ENCODE assay signal across 12 mouse cellular contexts in the genomic region with DNA sequence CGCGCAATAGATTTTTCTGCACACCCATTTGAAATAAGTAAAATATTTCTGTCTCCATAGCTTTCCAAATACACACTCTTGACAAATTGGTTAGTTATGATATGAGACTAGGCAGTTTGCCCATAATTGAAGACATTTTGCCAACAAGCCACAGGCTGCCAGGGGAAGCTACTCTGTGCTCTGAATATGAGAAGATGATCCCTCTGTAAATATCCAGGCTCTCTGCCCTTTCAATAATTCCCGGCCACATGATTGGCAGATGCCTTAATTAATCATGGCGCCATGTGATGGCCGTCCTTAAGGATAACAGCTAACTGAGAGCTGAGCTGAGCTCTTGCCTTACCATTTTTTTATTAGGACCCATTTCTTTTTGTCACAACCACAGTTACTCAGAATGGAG.
DNase-seq lines count a peak whose midpoint lies in the region; ATAC-seq and TF ChIP-seq lines count a peak whose summit lies in the region.
"Had no signal": no experiment of that assay in that cellular context is flagged by ENCODE, and none has a peak within 500 bp of the region (broad histone marks: within the 10 kb centered on the region; RNA-seq: fewer than 3 reads in every experiment).

No protein-coding gene starts in this region.

- no peaks in the 10 kb centered on the region for H3K27me3 ChIP-seq in forebrain, postnatal 0 days (ENCODE audit: insufficient read depth, low read length)
- H3K27me3 ChIP-seq in forebrain, embryonic 13.5 days: no peaks in the 10 kb centered on the region
- no peaks in the 10 kb centered on the region for H3K27me3 ChIP-seq in midbrain, embryonic 14.5 days (ENCODE audit: control insufficient read depth, insufficient read depth, low read length)
- H3K27me3 ChIP-seq in midbrain, embryonic 10.5 days (ENCODE audit: low read depth, poor library complexity, severe bottlenecking): no peaks in the 10 kb centered on the region
- no peaks in the 10 kb centered on the region for H3K27me3 ChIP-seq in neural tube, embryonic 15.5 days (replicated peaks)
- H3K27me3 ChIP-seq: heart, embryonic 15.5 days had no signal

- H3K4me3 ChIP-seq in forebrain, postnatal 0 days (ENCODE audit: low read depth, low read length): no peak overlapping the region
- no peak overlapping the region for H3K4me3 ChIP-seq in forebrain, embryonic 13.5 days
- H3K4me3 ChIP-seq in midbrain, embryonic 14.5 days (replicated peaks; ENCODE audit: low read depth, low read length): no peak overlapping the region
- H3K4me3 ChIP-seq in midbrain, embryonic 10.5 days: no peak overlapping the region
- no peak overlapping the region for H3K4me3 ChIP-seq in neural tube, embryonic 15.5 days (replicated peaks)
- H3K4me3 ChIP-seq: heart, embryonic 15.5 days had no signal

- no peak overlapping the region for H3K9ac ChIP-seq in forebrain, postnatal 0 days
- H3K9ac ChIP-seq in forebrain, embryonic 13.5 days: no peak overlapping the region
- H3K9ac ChIP-seq in midbrain, embryonic 14.5 days (replicated peaks; ENCODE audit: low read length): no peak overlapping the region
- H3K9ac ChIP-seq in neural tube, embryonic 15.5 days (replicated peaks): no peak overlapping the region
- H3K9ac ChIP-seq: heart, embryonic 15.5 days had no signal

- no peaks in the 10 kb centered on the region for H3K36me3 ChIP-seq in forebrain, postnatal 0 days (ENCODE audit: insufficient read depth)
- no peaks in the 10 kb centered on the region for H3K36me3 ChIP-seq in forebrain, embryonic 13.5 days (ENCODE audit: poor library complexity, severe bottlenecking)
- H3K36me3 ChIP-seq in midbrain, embryonic 14.5 days (ENCODE audit: control insufficient read depth, insufficient read depth, low read length): no peaks in the 10 kb centered on the region
- no peaks in the 10 kb centered on the region for H3K36me3 ChIP-seq in midbrain, embryonic 10.5 days
- no peaks in the 10 kb centered on the region for H3K36me3 ChIP-seq in neural tube, embryonic 15.5 days
- H3K36me3 ChIP-seq: heart, embryonic 15.5 days had no signal

- whole genome bisulfite sequencing in forebrain, postnatal 0 days: 65% methylated on average over 5 of the region's 5 CpGs
- 83% methylated on average over 5 of the region's 5 CpGs for WGBS in forebrain, embryonic 13.5 days
- WGBS in midbrain, embryonic 14.5 days: 69% methylated on average over 5 of the region's 5 CpGs
- 93% methylated on average over 5 of the region's 5 CpGs for WGBS in midbrain, embryonic 10.5 days
- WGBS in neural tube, embryonic 15.5 days: 90% methylated on average over 5 of the region's 5 CpGs

- H3K4me2 ChIP-seq in forebrain, postnatal 0 days (ENCODE audit: low read depth): no peak overlapping the region
- no peak overlapping the region for H3K4me2 ChIP-seq in forebrain, embryonic 13.5 days
- no peak overlapping the region for H3K4me2 ChIP-seq in midbrain, embryonic 14.5 days (ENCODE audit: low read length)
- no peak overlapping the region for H3K4me2 ChIP-seq in neural tube, embryonic 15.5 days
- H3K4me2 ChIP-seq: heart, embryonic 15.5 days had no signal

- H3K27ac ChIP-seq in forebrain, postnatal 0 days (ENCODE audit: low read depth, low read length): no peak overlapping the region
- H3K27ac ChIP-seq in forebrain, embryonic 13.5 days: no peak overlapping the region
- no peak overlapping the region for H3K27ac ChIP-seq in midbrain, embryonic 14.5 days (replicated peaks; ENCODE audit: low read depth, low read length)
- H3K27ac ChIP-seq in midbrain, embryonic 10.5 days (replicated peaks): no peak overlapping the region
- H3K27ac ChIP-seq in neural tube, embryonic 15.5 days (replicated peaks): no peak overlapping the region
- H3K27ac ChIP-seq: heart, embryonic 15.5 days had no signal

- intact Hi-C loops in heart, postnatal 10 days (cut with DNase I): loop anchor here (5.0 kb wide), 1 partner anchor 37 kb away; no protein-coding TSS in a partner anchor

- no peaks in the 10 kb centered on the region for H3K9me3 ChIP-seq in forebrain, postnatal 0 days (ENCODE audit: low read length)
- H3K9me3 ChIP-seq in forebrain, embryonic 13.5 days (replicated peaks): no peaks in the 10 kb centered on the region
- no peaks in the 10 kb centered on the region for H3K9me3 ChIP-seq in midbrain, embryonic 14.5 days (ENCODE audit: control insufficient read depth, low read length)
- no peaks in the 10 kb centered on the region for H3K9me3 ChIP-seq in midbrain, embryonic 10.5 days (replicated peaks)
- H3K9me3 ChIP-seq in neural tube, embryonic 15.5 days (replicated peaks): no peaks in the 10 kb centered on the region
- H3K9me3 ChIP-seq: heart, embryonic 15.5 days had no signal

- no peak for TF ChIP-seq CTCF in forebrain, postnatal 0 days (IDR thresholded peaks at IDR 0.05; ENCODE audit: low read depth)

- peak; percentile 63 for DNase-seq in forebrain, postnatal 0 days
- DNase-seq in midbrain, embryonic 14.5 days: peak; percentile 51
- no peak for DNase-seq in midbrain, embryonic 10.5 days (ENCODE audit: low spot score)
- peak; percentile 63 to 68 for DNase-seq in heart, postnatal 10 days
- peak; percentile 16 for DNase-seq in retina, postnatal 7 days (ENCODE audit: low read depth, low spot score)
- no peak for DNase-seq in spleen, adult 12 weeks (ENCODE audit: low spot score)
- DNase-seq: kidney, postnatal 25 days; liver had no signal

- ATAC-seq in forebrain, postnatal 0 days: no peak
- ATAC-seq in forebrain, embryonic 13.5 days: no peak
- no peak; the same call in 1 of the 2 replicates for ATAC-seq in midbrain, embryonic 14.5 days (ENCODE audit: low FRiP score, low TSS enrichment)
- no peak for ATAC-seq in neural tube, embryonic 15.5 days (ENCODE audit: low FRiP score)
- ATAC-seq: CD4-positive, CD25-positive, alpha-beta regulatory T cell, adult 4 months had no signal

- H3K4me1 ChIP-seq in forebrain, postnatal 0 days (ENCODE audit: insufficient read depth): no peaks in the 10 kb centered on the region
- H3K4me1 ChIP-seq in forebrain, embryonic 13.5 days: 0 out of 2 replicates have a peak, but pooled peaks cover 5% of the 10 kb centered on the region
- H3K4me1 ChIP-seq in midbrain, embryonic 14.5 days (ENCODE audit: control insufficient read depth, insufficient read depth, low read length): 0 out of 2 replicates have a peak, but pooled peaks cover 3% of the 10 kb centered on the region
- no peaks in the 10 kb centered on the region for H3K4me1 ChIP-seq in midbrain, embryonic 10.5 days
- H3K4me1 ChIP-seq in neural tube, embryonic 15.5 days: no peaks in the 10 kb centered on the region
- H3K4me1 ChIP-seq: heart, embryonic 15.5 days had no signal

Comparison
In these comparisons a context has a peak if more than half of its experiments do, and no peak if none do; other contexts are left out.
1. DNase-seq: peak in forebrain, postnatal 0 days (single experiment), midbrain, embryonic 14.5 days (single experiment), heart, postnatal 10 days (2 of 2) and retina, postnatal 7 days (single experiment); none in midbrain, embryonic 10.5 days (single experiment) and spleen, adult 12 weeks (single experiment).